Mouse (Mus musculus): ENCODE measurements around the gene Rps27. TPM values are rescaled to one million over a fixed set of nuclear protein-coding genes. Genes with fewer than 3 reads are reported as not detected.

Rps27 gene
- total RNA-seq, 2 experiments from 2014 or later: 4,186 to 6,500 TPM

GRCm38 (mm10) chr3:90190859-90191510 lies 22.5 kb downstream of the Rps27 start:
- ATAC-seq (replicated peaks; ENCODE audit: poor library complexity, severe bottlenecking): no peak

DNA sequence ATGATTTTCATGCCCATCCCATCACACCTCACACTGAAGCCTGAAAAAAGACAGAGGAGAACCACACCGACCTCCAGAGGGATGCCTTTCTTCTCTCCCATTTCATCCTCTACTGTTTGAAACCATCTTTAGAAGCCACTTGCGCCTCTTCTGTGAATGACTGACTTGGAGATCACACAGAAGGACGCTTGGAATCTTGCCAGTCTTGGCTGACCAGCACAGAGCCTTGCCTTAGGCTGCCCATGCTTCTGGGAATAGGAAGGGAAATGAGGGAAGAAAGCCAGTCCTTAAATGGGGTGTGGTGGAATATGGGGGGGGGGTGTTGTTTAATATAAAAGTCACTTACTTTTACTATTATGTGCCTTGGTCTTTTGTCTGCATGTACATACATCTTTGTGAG lies 29.9 kb downstream of the Rps27 start:
- no peak for ATAC-seq (replicated peaks; ENCODE audit: poor library complexity, severe bottlenecking)

DNA sequence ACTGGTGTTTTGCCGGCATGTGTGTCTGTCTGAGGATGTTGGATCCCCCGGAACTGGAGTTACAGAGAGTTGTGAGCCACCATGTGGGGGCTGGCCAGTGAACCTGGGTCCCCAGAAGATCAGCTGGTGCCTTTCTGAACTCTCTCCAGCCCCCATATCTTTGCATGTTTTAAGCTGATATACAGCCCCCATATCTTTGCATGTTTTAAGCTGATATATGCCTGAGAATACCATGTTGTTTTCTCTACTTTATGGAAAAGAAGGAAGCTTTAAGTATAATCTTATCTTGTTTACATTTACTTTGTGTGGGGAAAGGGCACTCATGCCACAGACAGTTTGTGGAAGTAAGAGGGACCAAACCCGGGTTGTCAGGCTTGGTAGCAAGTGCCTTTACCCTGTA lies 33.9 kb downstream of the Rps27 start:
- ATAC-seq (replicated peaks; ENCODE audit: poor library complexity, severe bottlenecking): no peak

Other genes starting within 250 kb of the Rps27 start
- gene Hax1, start 214.9 kb downstream of the Rps27 start, total RNA-seq (2014; fragmentation: Nextera tagmentation): 117 and 123 TPM in 2 replicates
- 86.2 and 87.3 TPM in 2 replicates for gene Hax1, start 214.9 kb downstream of the Rps27 start, total RNA-seq (2017)
- 35.2 and 45.3 TPM in 2 replicates for gene 4933434E20Rik, start 162.0 kb downstream of the Rps27 start, total RNA-seq (2014; fragmentation: Nextera tagmentation)
- gene 4933434E20Rik, start 162.0 kb downstream of the Rps27 start, total RNA-seq (2017): 49.6 and 63.6 TPM in 2 replicates
- 242 and 252 TPM in 2 replicates for gene Ubap2l, start 161.0 kb downstream of the Rps27 start, total RNA-seq (2014; fragmentation: Nextera tagmentation)
- gene Ubap2l, start 161.0 kb downstream of the Rps27 start, total RNA-seq (2017): 124 and 135 TPM in 2 replicates
- gene Tpm3, start 141.0 kb downstream of the Rps27 start, total RNA-seq (2014; fragmentation: Nextera tagmentation): 529 and 543 TPM in 2 replicates
- gene Tpm3, start 141.0 kb downstream of the Rps27 start, total RNA-seq (2017): 806 and 846 TPM in 2 replicates
- 0.28 and 1.8 TPM in 2 replicates for gene Nup210l, start 109.5 kb downstream of the Rps27 start, total RNA-seq (2014; fragmentation: Nextera tagmentation)
- gene Nup210l, start 109.5 kb downstream of the Rps27 start, total RNA-seq (2017): 0.31 and 0.52 TPM in 2 replicates
- 1.1 and 1.3 TPM in 2 replicates for gene Rab13, start within 50 bp of the Rps27 start, total RNA-seq (2014; fragmentation: Nextera tagmentation)
- 0.52 and 3.0 TPM in 2 replicates for gene Rab13, start within 50 bp of the Rps27 start, total RNA-seq (2017)
- gene Jtb, start 17.9 kb upstream of the Rps27 start, total RNA-seq (2014; fragmentation: Nextera tagmentation): 85.8 and 89.8 TPM in 2 replicates
- 44.6 and 55.5 TPM in 2 replicates for gene Jtb, start 17.9 kb upstream of the Rps27 start, total RNA-seq (2017)
- not detected in 2 replicates for gene Creb3l4, start 29.9 kb upstream of the Rps27 start, total RNA-seq (2014; fragmentation: Nextera tagmentation)
- gene Creb3l4, start 29.9 kb upstream of the Rps27 start, total RNA-seq (2017): not detected in 2 replicates
- 26.6 and 35.3 TPM in 2 replicates for gene Slc39a1, start 34.5 kb upstream of the Rps27 start, total RNA-seq (2014; fragmentation: Nextera tagmentation)
- gene Slc39a1, start 34.5 kb upstream of the Rps27 start, total RNA-seq (2017): 36.4 and 36.6 TPM in 2 replicates
- gene Crtc2, start 40.5 kb upstream of the Rps27 start, total RNA-seq (2014; fragmentation: Nextera tagmentation): 48.1 and 49.5 TPM in 2 replicates
- gene Crtc2, start 40.5 kb upstream of the Rps27 start, total RNA-seq (2017): 10.1 and 11.4 TPM in 2 replicates
- 28.1 and 37.5 TPM in 2 replicates for gene Dennd4b, start 51.5 kb upstream of the Rps27 start, total RNA-seq (2014; fragmentation: Nextera tagmentation)
- gene Dennd4b, start 51.5 kb upstream of the Rps27 start, total RNA-seq (2017): 13.6 and 16.5 TPM in 2 replicates
- 68.7 and 83.6 TPM in 2 replicates for gene Gatad2b, start 79.5 kb upstream of the Rps27 start, total RNA-seq (2014; fragmentation: Nextera tagmentation)
- gene Gatad2b, start 79.5 kb upstream of the Rps27 start, total RNA-seq (2017): 19.4 and 19.9 TPM in 2 replicates
- 2.1 and 4.2 TPM in 2 replicates for gene Slc27a3, start 176.3 kb upstream of the Rps27 start, total RNA-seq (2014; fragmentation: Nextera tagmentation)
- 0.88 and 0.99 TPM in 2 replicates for gene Slc27a3, start 176.3 kb upstream of the Rps27 start, total RNA-seq (2017)
- gene Ints3, start 220.0 kb upstream of the Rps27 start, total RNA-seq (2014; fragmentation: Nextera tagmentation): 29.3 and 47.1 TPM in 2 replicates
- gene Ints3, start 220.0 kb upstream of the Rps27 start, total RNA-seq (2017): 18.4 and 25.9 TPM in 2 replicates